Mouse (Mus musculus) forebrain, embryonic 13.5 days (tissue): ENCODE data around the gene Tmem211. TPM values are rescaled to one million over a fixed set of nuclear protein-coding genes. Genes with fewer than 3 reads are reported as not detected.

Source experiments
- ATAC-seq: fragments of 200-750 bp; cut with Nextera tagmentation; 2 replicates; pipeline ENCODE4 v1.8.0; 2017
- H3K27ac ChIP-seq: fragments of 300-500 bp; sonication (generic); 2 replicates; pipeline ENCODE4 v1.5.1; 2015; ENCODE audit warnings: inconsistent platforms, mild to moderate bottlenecking, moderate library complexity
- H3K27me3 ChIP-seq: fragments of 300-500 bp; sonication (generic); 2 replicates; pipeline ENCODE4 v1.6.1; 2015; ENCODE audit warnings: mild to moderate bottlenecking, inconsistent platforms
- H3K36me3 ChIP-seq: fragments of 300-500 bp; sonication (generic); 2 replicates; pipeline ENCODE4 v1.6.1; 2015; ENCODE audit warnings: mild to moderate bottlenecking, inconsistent platforms; ENCODE audit not compliant: poor library complexity, severe bottlenecking
- H3K4me1 ChIP-seq: fragments of 300-500 bp; sonication (generic); 2 replicates; pipeline ENCODE4 v1.6.1; 2015; ENCODE audit warnings: inconsistent platforms
- H3K4me2 ChIP-seq: fragments of 300-500 bp; sonication (generic); 2 replicates; pipeline ENCODE4 v1.6.1; 2015; ENCODE audit warnings: inconsistent platforms, mild to moderate bottlenecking, moderate library complexity
- H3K4me3 ChIP-seq: fragments of 300-500 bp; sonication (generic); 2 replicates; pipeline ENCODE4 v1.5.1; 2015; ENCODE audit warnings: mild to moderate bottlenecking, inconsistent platforms
- H3K9ac ChIP-seq: fragments of 300-500 bp; sonication (generic); 2 replicates; pipeline ENCODE4 v1.6.1; 2015; ENCODE audit warnings: mild to moderate bottlenecking, inconsistent platforms
- H3K9me3 ChIP-seq: fragments of 300-500 bp; sonication (generic); replicated peaks from 2 replicates; pipeline ENCODE4 v1.6.1; 2016; ENCODE audit warnings: inconsistent platforms
- WGBS: fragments of 180-500 bp; shearing (Covaris S2); methylation state at CpG from one replicate; pipeline ENCODE4 v1.1.7; 2015; 5-methylcytosine and 5-hydroxymethylcytosine counted together
- polyA plus RNA-seq: library from polyadenylated mRNA; unstranded; fragments of >200 nt; fragmentation: Nextera tagmentation; extraction: Ambion mirVana; gene quantifications from 2 replicates; pipeline ENCODE4 v1.2.1, GENCODE M21; 2015

Tmem211 gene
- polyA plus RNA-seq, 1 experiment from 2014 or later, result not detected

GRCm38 (mm10) chr5:113283726-113284125, 57.0 kb downstream of the Tmem211 start:
- WGBS, result 84% methylated on average over 2 of the region's 2 CpGs

DNA sequence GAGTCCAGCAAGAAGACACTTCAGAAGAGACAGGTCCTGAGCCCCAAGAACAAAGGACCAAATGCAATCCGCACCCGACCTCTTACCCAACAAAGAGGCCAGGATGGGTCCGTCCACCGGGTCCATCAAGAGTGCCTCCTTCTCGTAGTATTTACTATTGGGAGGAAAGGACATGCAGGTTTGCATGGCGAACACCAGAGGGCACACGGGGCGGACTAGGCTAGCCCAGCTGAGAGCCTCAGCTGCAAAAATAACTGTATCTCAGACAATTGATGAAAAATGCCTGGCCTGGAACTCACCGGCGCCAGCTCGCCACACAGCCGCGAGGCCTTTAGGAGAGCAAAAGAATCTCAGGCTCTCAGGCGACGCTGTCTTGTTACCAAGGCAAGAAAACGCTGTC, 58.8 kb downstream of the Tmem211 start:
- Histone ChIP-seq H3K27me3 (peaks cover 45% of the 10 kb centered on the region), H3K9me3 (no peaks in the 10 kb centered on the region; the same call in 1 of the 2 replicates), H3K36me3 (peaks cover 7% of the 10 kb centered on the region; the same call in 1 of the 2 replicates), H3K4me3 (no peak overlapping the region), H3K4me1 (peaks cover 14% of the 10 kb centered on the region), H3K27ac (no peak overlapping the region), H3K4me2 (no peak overlapping the region), H3K9ac (no peak overlapping the region)
- no peak for ATAC-seq
- 62% methylated on average over 16 of the region's 16 CpGs for WGBS

More at GRCm38 (mm10) chr5:113283726-113284125, 57.0 kb downstream of the Tmem211 start:
- H3K4me2 ChIP-seq, result no peak overlapping the region
- H3K4me1 ChIP-seq, result peaks cover 21% of the 10 kb centered on the region
- no peak overlapping the region for H3K27ac ChIP-seq
- no peak overlapping the region for H3K4me3 ChIP-seq
- peaks cover 28% of the 10 kb centered on the region for H3K27me3 ChIP-seq
- no peak for ATAC-seq
- H3K9me3 ChIP-seq, result no peaks in the 10 kb centered on the region; the same call in 1 of the 2 replicates
- no peak overlapping the region for H3K9ac ChIP-seq
- H3K36me3 ChIP-seq, result peaks cover 14% of the 10 kb centered on the region; the same call in 1 of the 2 replicates

DNA sequence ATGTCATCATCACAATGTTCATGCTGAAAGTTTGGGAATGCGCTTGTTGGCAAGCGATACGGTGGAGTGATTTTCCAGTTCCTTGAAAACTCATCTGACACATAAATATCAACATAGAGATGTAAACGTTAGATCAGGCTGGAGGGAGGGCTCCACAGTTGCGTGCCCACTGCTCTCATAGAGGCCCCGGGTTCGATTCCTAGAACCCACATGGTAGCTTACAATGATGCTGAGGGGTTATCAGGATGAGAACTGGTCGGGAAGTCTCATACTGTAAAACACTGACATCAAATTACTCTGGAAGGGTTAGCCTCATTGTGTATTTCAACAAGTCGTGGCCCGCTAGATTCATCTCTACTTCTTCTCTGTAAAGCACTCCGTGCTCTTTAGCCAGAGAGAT, 59.3 kb downstream of the Tmem211 start:
- WGBS, result 78% methylated on average over 11 of the region's 11 CpGs
- H3K27me3 ChIP-seq, result peaks cover 45% of the 10 kb centered on the region

DNA sequence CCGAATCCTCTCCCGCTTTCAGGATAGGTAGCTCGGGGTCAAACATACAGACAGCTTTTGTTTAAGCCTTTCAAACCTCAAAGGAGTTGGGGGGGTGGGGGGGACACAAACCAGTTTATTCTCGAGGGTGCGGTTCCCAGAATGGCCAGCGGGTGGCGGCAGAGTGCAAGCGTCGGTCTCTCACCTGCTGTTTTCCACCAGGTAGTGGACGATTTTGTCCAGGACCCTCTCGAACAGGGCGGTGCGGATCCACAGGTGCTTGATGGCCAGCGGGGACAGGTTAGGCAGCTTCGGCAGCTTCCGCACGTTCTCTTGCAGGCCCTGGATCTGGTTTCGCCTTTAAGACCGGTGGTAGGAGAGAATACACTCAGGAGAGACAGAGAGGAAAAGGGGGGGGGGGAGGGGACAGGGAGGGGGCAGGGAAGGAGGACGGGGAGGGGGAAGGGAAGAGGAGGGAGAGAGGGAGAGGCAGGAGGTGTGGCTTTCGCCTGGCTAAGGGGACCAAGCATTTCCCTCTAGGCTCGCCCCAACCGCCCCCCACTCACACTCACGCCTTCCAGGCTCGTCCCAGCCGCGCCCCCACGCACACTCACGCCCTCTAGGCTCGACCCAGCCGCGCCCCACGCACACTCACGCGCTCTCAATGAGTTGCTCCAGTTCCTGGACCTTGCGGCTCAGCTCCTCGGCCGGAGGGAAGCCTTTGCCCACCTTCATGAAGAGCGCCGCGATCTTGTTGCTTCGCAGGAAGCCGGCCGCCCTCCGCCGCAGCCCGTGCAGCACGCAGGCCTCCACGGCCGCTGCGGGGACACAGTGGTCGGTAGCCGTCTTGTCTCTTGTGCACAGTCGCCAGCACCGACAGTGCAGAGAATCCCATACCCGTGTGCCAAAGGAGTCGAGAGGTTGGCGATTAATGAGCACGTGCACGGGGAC, 60.1 kb downstream of the Tmem211 start:
- WGBS, result 2% methylated on average over 57 of the region's 60 CpGs
- ATAC-seq, result peak; percentile 42; the same call in 1 of the 2 replicates
- H3K9me3 ChIP-seq, result no peaks in the 10 kb centered on the region; the same call in 1 of the 2 replicates
- peak overlapping the region; percentile 57 for H3K4me2 ChIP-seq
- H3K9ac ChIP-seq, result peak overlapping the region; percentile 50
- peaks cover 7% of the 10 kb centered on the region; the same call in 1 of the 2 replicates for H3K36me3 ChIP-seq
- H3K27me3 ChIP-seq, result peaks cover 45% of the 10 kb centered on the region
- peaks cover 11% of the 10 kb centered on the region for H3K4me1 ChIP-seq
- H3K4me3 ChIP-seq, result peak overlapping the region; percentile 29
- no peak overlapping the region for H3K27ac ChIP-seq

More for the DNA sequence above, 59.3 kb downstream of the Tmem211 start:
- H3K4me3 ChIP-seq, result no peak overlapping the region
- no peak for ATAC-seq
- H3K9me3 ChIP-seq, result no peaks in the 10 kb centered on the region; the same call in 1 of the 2 replicates
- no peak overlapping the region for H3K4me2 ChIP-seq
- H3K4me1 ChIP-seq, result peaks cover 11% of the 10 kb centered on the region
- peaks cover 7% of the 10 kb centered on the region; the same call in 1 of the 2 replicates for H3K36me3 ChIP-seq
- no peak overlapping the region for H3K9ac ChIP-seq
- no peak overlapping the region for H3K27ac ChIP-seq

DNA sequence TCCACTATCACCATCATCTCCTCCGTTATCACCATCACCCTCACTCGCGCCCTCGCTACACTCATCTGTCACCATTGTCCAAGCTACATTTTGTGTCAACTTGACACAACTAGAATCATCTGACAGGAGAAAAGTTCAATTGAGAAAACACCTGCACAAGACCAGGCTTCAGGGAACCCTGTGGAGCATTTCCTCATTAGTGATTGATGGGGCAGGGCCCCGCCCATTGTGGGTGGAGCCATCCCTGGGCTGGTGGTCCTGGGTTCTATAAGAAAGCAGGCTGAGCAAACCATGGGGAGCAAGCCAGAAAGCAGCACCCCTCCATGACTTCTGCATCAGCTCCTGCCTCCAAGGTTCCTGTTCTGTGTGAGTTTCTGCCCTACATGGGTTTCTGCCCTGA, 61.1 kb downstream of the Tmem211 start:
- WGBS, result 55% methylated on average over 5 of the region's 5 CpGs

DNA sequence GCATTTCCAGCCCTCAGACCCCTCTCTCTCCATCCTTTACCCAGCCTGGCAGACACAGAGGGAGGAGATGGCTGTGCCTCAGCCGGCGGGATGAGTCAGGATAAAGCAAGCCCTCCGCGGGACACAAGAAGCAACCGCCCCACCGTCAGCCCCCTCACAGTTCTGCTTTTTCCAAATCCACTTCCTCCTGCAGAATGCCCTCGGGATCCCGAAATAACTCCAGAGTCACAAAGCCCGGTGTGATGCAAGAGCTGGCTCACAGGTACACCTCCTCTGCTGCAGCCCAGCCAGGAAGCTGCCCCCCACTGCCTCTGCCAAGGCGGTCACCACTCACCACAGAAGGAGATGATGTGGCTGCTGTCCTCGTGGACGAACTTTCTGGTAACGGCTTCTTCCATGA, 61.8 kb downstream of the Tmem211 start:
- Histone ChIP-seq H3K36me3 (no peaks in the 10 kb centered on the region), H3K9me3 (no peaks in the 10 kb centered on the region; the same call in 1 of the 2 replicates), H3K4me3 (no peak overlapping the region), H3K27ac (no peak overlapping the region), H3K9ac (no peak overlapping the region), H3K4me1 (peaks cover 22% of the 10 kb centered on the region), H3K4me2 (no peak overlapping the region), H3K27me3 (peaks cover 45% of the 10 kb centered on the region)
- ATAC-seq, result no peak
- 48% methylated on average over 13 of the region's 13 CpGs for WGBS

More for the DNA sequence above, 61.1 kb downstream of the Tmem211 start:
- no peak for ATAC-seq
- no peak overlapping the region for H3K27ac ChIP-seq
- H3K9ac ChIP-seq, result no peak overlapping the region
- H3K9me3 ChIP-seq, result no peaks in the 10 kb centered on the region; the same call in 1 of the 2 replicates
- H3K27me3 ChIP-seq, result peaks cover 45% of the 10 kb centered on the region
- no peak overlapping the region for H3K4me2 ChIP-seq
- H3K4me3 ChIP-seq, result no peak overlapping the region
- H3K36me3 ChIP-seq, result peaks cover under 1% of the 10 kb centered on the region; the same call in 1 of the 2 replicates
- peaks cover 19% of the 10 kb centered on the region for H3K4me1 ChIP-seq

Other genes starting within 250 kb of the Tmem211 start
- gene Grk3, start 211.1 kb upstream of the Tmem211 start, polyA plus RNA-seq, result 8.1 and 8.7 TPM in 2 replicates
- not detected in 2 replicates for gene Crybb2, start 156.8 kb upstream of the Tmem211 start, polyA plus RNA-seq
- 0.57 and 0.65 TPM in 2 replicates for gene Crybb3, start 145.3 kb upstream of the Tmem211 start, polyA plus RNA-seq
- 4.3 and 5.1 TPM in 2 replicates for gene 2900026A02Rik, start 5.7 kb upstream of the Tmem211 start, polyA plus RNA-seq
- 9.8 and 11.9 TPM in 2 replicates for gene Sgsm1, start 83.9 kb downstream of the Tmem211 start, polyA plus RNA-seq
- gene Aym1, start 130.4 kb downstream of the Tmem211 start, polyA plus RNA-seq, result not detected in 2 replicates